Mouse (Mus musculus): Measurements from ENCODE around the gene Fam32a.

- no peak for TF ChIP-seq POLR2A (IDR thresholded peaks at IDR 0.05; ENCODE audit: extremely low read depth, insufficient read depth, low read length)
- peak; percentile 67 for TF ChIP-seq CTCF (IDR thresholded peaks at IDR 0.05; ENCODE audit: extremely low read depth, insufficient read depth, low read length)
These were observed 52.8 kb downstream of the Fam32a start for GRCm38 (mm10) chr8:72272361-72272760.
